In genomic region chrX:158656188-158656587, GRCm38 (mm10) we compare ENCODE assay signal across 29 mouse cellular contexts.
"Had no signal": no experiment of that assay in that cellular context is flagged by ENCODE, and none has a peak within 500 bp of the region (broad histone marks: within the 10 kb centered on the region; RNA-seq: fewer than 3 reads in every experiment).

No protein-coding gene starts in this region.

- DNase-seq: gastrocnemius, adult 2 months; gastrocnemius, postnatal 10 days; gastrocnemius, postnatal 25 days; heart, adult 18-20 months; heart, postnatal 10 days; heart, postnatal 4 days; kidney, adult 18-20 months; kidney, adult 8-10 months; kidney, postnatal 10 days; kidney, postnatal 25 days; kidney, postnatal 4 days; liver; liver, embryonic 13.5 days; liver, postnatal 0 days had no signal

- H3K27me3 ChIP-seq: heart, embryonic 12.5 days; hindbrain, embryonic 12.5 days; intestine, embryonic 15.5 days; limb, embryonic 12.5 days; liver, embryonic 13.5 days; liver, embryonic 15.5 days had no signal

- ATAC-seq: hindbrain, embryonic 16.5 days; inflammation-experienced regulatory T-cells, adult 6 months; intestine, embryonic 15.5 days; intestine, postnatal 0 days; liver, postnatal 0 days had no signal

- H3K4me1 ChIP-seq: heart, embryonic 10.5 days; heart, embryonic 12.5 days; hindbrain, embryonic 10.5 days; hindbrain, embryonic 12.5 days; intestine, embryonic 15.5 days; limb, embryonic 10.5 days; limb, embryonic 12.5 days; liver, embryonic 13.5 days; liver, embryonic 15.5 days had no signal

- H3K27ac ChIP-seq: gastrocnemius, adult 2 months; heart, embryonic 10.5 days; hindbrain, embryonic 10.5 days; hindbrain, embryonic 12.5 days; hindbrain, embryonic 14.5 days; intestine, embryonic 15.5 days; layer of hippocampus, adult 2 months; left cerebral cortex, adult 2 months; limb, embryonic 10.5 days; limb, embryonic 12.5 days; liver, embryonic 13.5 days; liver, embryonic 15.5 days had no signal

- H3K9ac ChIP-seq: heart, embryonic 12.5 days; hindbrain, embryonic 12.5 days; hindbrain, embryonic 14.5 days; intestine, embryonic 15.5 days; limb, embryonic 12.5 days; liver, embryonic 13.5 days; liver, embryonic 15.5 days; liver, postnatal 0 days had no signal

- H3K4me2 ChIP-seq: heart, embryonic 12.5 days; hindbrain, embryonic 12.5 days; hindbrain, embryonic 14.5 days; intestine, embryonic 15.5 days; limb, embryonic 12.5 days; liver, embryonic 11.5 days; liver, embryonic 13.5 days; liver, embryonic 15.5 days had no signal

- H3K9me3 ChIP-seq: heart, embryonic 10.5 days; heart, embryonic 12.5 days; hindbrain, embryonic 10.5 days; hindbrain, embryonic 12.5 days; intestine, embryonic 15.5 days; limb, embryonic 10.5 days; limb, embryonic 12.5 days; liver, embryonic 13.5 days; liver, embryonic 15.5 days had no signal

- H3K4me3 ChIP-seq: gastrocnemius, adult 2 months; heart, embryonic 10.5 days; heart, embryonic 12.5 days; hindbrain, embryonic 10.5 days; hindbrain, embryonic 12.5 days; intestine, embryonic 15.5 days; layer of hippocampus, adult 2 months; left cerebral cortex, adult 2 months; limb, embryonic 10.5 days; limb, embryonic 12.5 days; liver, embryonic 13.5 days; liver, embryonic 15.5 days had no signal

- H3K36me3 ChIP-seq: heart, embryonic 10.5 days; heart, embryonic 12.5 days; hindbrain, embryonic 10.5 days; hindbrain, embryonic 12.5 days; intestine, embryonic 15.5 days; limb, embryonic 10.5 days; limb, embryonic 12.5 days; liver, embryonic 13.5 days; liver, embryonic 15.5 days had no signal
